Mouse (Mus musculus) ovary, postnatal 14 days (tissue): ENCODE results near the gene Rhbdl1.
"Not testable (repeated sequence)": the region's sequence is repeated elsewhere in the genome, so short reads cannot be mapped to it uniquely, and the experiment has no call there.

Source experiments
- DNase-seq: peaks from one replicate; pipeline ENCODE4 v3.0.0; 2022; ENCODE audit warnings: low spot score

Gene Rhbdl1

GRCm38 (mm10) chr17:25872676-25873075 is 35.6 kb upstream of the Rhbdl1 start:
- DNase-seq = no peak

DNA sequence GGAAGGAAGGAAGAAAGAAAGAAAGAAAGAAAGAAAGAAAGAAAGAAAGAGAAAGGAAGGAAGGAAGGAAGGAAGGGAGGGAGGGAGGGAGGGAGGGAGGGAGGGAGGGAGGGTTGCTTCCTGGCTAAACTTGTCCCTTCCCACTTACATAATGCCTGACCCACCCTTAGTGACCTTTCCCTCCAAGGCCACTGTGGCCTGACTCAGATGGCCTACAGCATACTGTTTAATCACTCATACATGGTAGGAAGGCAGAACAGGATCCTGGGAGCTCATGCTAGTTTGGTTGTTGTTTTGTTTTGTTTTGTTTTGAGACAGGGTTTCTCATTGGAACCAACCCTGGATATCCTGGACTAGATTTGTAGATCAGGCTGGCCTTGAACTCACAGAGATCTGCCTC is 34.5 kb upstream of the Rhbdl1 start:
- DNase-seq = not testable (repeated sequence)

DNA sequence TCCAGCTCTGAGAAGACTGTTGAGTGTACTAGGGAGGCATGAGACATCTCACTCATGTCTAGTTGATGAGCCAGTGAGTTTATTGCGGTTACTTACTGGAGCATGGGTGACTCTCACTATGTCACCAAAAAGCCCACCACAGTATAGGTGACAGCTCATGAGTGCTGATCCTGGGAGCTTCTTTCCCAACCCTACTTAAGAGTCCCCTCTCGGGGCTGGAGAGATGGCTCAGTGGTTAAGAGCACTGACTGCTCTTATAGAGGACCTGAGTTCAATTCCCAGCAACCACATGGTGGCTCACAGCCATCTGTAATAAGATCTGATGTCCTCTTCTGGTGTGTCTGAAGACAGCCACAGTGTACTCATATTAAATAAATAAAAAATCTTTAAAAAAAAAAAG is 32.9 kb upstream of the Rhbdl1 start:
- no peak for DNase-seq

- DNase-seq = no peak
Observed at GRCm38 (mm10) chr17:25869498-25869897, 32.4 kb upstream of the Rhbdl1 start.

GRCm38 (mm10) chr17:25868601-25869191 is 31.6 kb upstream of the Rhbdl1 start, which contains the start of gene Mcrip2:
Mcrip2 (minus strand) TSS chr17:25868764.
- DNase-seq = peak; percentile 70

DNA sequence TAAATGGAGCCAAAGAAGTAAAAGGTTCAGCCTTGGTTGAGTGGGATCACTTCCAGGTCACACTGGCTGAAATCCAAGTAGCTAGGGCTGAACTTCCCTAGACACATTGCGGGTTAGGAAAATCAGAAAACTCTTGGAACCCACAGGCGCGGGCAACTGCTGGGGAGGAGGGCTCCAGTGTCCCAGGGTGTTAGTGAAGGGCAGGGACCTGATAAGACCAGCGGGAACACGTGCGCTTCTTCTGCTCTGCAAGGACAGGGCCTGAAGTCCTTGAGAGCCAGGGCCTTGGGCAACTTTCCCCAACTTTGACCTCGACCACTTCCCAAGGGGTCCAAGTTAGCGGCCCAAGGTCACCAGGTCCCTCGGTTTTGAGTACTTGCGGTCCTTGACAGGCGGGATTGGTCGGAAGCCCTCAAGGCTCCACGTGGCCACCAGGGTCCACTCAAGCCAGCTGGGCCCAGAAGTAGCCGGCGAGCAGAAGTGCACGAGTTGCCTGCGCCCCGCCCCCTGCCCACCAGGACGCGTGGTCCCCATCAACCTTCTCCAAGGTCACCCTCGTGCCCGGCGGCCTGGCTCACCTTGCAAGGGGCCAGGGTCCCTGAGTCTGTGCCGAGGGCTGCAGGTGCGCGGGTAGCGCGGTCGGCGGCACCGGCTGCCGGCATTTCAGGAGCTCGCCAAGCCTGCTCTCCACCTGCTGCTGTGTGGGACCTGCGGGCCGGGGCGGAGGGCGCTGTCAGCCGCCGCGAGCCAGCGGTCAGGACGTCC is 30.9 kb upstream of the Rhbdl1 start:
- peak; percentile 65 for DNase-seq

- no peak for DNase-seq
Observed at GRCm38 (mm10) chr17:25867509-25867835, 30.4 kb upstream of the Rhbdl1 start.

- no peak for DNase-seq
Observed at GRCm38 (mm10) chr17:25866172-25866571, 29.1 kb upstream of the Rhbdl1 start.

GRCm38 (mm10) chr17:25865288-25865687 is 28.2 kb upstream of the Rhbdl1 start:
- DNase-seq = no peak

DNA sequence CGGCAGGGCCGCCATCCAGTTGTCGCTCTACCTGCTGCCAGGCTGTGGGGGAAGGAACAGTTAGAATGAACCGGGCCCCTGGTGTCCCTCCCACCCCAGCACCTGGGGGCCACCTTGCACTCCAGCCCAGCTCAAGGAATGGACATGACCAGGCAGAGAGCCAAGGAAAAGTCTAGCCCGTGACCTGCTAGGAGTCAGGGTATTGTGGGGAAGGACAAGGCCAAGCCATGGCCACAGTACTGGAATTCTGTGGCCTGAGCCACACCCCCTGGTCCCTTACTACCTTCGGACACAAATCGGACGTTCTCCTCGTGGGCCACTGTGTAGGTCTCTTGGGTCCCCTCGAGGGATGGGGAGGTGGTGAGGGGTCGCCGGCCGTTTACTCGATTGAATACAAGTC is 27.2 kb upstream of the Rhbdl1 start:
- no peak for DNase-seq

- DNase-seq = no peak
Observed at GRCm38 (mm10) chr17:25863681-25864080, 26.6 kb upstream of the Rhbdl1 start.

GRCm38 (mm10) chr17:25861704-25862612 is 24.9 kb upstream of the Rhbdl1 start:
- no peak for DNase-seq

GRCm38 (mm10) chr17:25860832-25861703 is 24.0 kb upstream of the Rhbdl1 start, which contains the start of gene Wdr90:
Wdr90 (minus strand) TSS chr17:25861501.
- peak; percentile 86 for DNase-seq

DNA sequence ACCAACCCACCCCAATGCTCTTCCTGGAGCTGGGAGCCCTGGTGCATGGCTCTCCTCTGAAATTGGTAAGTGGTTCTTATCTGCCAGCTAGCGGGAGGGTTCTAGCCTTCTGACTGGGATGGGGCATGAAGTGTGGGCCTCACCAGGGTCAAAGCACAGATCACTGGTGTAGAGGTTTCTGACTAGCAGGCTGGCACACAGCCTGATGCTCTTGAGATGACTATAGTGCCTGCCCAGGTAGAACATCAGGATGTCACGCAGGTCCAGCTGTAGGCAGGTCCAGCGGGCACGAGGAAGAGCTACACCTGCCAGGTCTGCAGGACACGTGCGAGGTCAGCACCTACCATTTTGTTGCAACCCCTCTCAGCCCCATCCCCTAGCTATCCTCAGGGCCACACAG is 23.1 kb upstream of the Rhbdl1 start:
- DNase-seq = no peak

GRCm38 (mm10) chr17:25844396-25844901 is 7.4 kb upstream of the Rhbdl1 start, which contains the start of gene Rhot2:
Rhot2 (minus strand) TSS chr17:25844851.
- DNase-seq = peak; percentile 85

GRCm38 (mm10) chr17:25843636-25844395 is 6.7 kb upstream of the Rhbdl1 start:
- DNase-seq = no peak

DNA sequence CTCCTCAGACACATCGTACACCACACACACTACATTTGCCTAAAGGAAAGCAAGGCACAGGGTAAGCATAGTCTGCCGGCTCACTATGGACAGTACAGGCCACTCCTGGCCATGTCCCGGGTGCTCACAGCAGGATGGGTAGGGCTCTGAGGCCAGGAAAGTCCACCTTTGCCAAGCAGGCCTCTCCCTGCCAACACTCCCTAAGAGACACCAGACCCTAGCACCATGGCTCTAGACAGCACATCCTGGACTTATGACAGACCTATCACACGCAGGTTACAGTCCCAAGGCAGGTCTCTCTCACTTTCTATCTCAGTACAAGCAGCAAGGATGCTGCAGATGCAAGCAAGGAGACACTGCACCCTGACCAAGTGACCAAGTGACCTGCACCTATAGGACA is 6.0 kb upstream of the Rhbdl1 start:
- DNase-seq = no peak

DNA sequence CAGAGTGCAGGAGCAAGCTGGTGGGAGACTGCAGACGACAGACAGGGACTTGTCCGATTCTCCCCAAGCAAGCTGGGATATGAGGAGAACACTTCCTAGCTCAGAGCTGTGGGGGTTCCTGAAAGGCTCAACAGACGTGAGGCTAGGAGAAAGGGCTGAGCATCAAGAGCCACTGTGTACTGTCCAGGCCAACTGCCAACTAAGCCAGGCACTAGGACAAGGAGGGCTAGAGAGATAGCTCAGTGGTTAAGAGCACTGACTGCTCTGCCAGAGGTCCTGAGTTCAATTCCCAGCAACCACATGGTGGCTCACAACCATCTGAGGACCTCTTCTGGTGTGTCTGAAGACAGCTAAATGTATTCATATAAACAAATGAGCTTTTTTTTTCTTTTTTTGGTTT is 5.4 kb upstream of the Rhbdl1 start:
- DNase-seq = no peak

GRCm38 (mm10) chr17:25841117-25841880 is 4.2 kb upstream of the Rhbdl1 start, which contains the start of gene Gm20683:
Gm20683 (minus strand) TSS chr17:25841763.
- DNase-seq = no peak

GRCm38 (mm10) chr17:25840519-25840918 is 3.4 kb upstream of the Rhbdl1 start:
- DNase-seq = no peak
